Mouse (Mus musculus): ENCODE measurements around the gene Snx5. TPM values are rescaled to one million over a fixed set of nuclear protein-coding genes. Genes with fewer than 3 reads are reported as not detected.

The Snx5 gene
- total and polyA plus RNA-seq, 3 experiments, result 136 to 835 (median 213) TPM

GRCm38 (mm10) chr2:144270507-144271420 lies at the start of gene Snx5, which contains the start of gene Mgme1 (continued):
- TF ChIP-seq ZKSCAN1 (IDR thresholded peaks at IDR 0.05; ENCODE audit: low read depth, low read length), result no peak
- TF ChIP-seq GATA1 (IDR thresholded peaks at IDR 0.05; ENCODE audit: low read depth, low read length), result no peak
- peak; percentile 90 for TF ChIP-seq HCFC1 (IDR thresholded peaks at IDR 0.05; ENCODE audit: low read depth, low read length)
- TF ChIP-seq JUND (IDR thresholded peaks at IDR 0.05; ENCODE audit: low read depth, low read length), result no peak
- no peak for TF ChIP-seq RAD21 (IDR thresholded peaks at IDR 0.05; ENCODE audit: low read depth, low read length)

DNA sequence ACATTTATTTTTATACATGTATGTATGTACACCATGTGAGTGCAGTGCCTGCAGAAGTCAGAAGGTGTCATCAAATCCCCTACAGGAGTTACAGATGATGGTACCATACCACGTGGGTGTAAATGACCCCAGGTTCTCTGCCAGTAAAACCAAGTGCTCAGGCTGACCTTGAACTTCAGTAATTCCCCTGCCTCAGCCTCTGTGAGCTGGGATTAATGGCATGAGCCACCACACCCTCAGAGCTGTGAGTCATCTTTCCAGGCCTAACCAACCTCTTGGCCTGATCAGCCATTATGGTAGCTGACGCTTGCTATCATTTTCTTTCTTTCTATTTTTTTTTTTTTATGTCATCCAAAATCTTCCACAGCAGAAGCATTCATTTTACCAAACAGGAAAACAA lies 40.7 kb upstream of the Snx5 start:
- H3K9me3 ChIP-seq (replicated peaks; ENCODE audit: insufficient read depth, low read length), result no peaks in the 10 kb centered on the region
- H3K9ac ChIP-seq (ENCODE audit: control insufficient read depth, low read depth, low read length, poor library complexity, severe bottlenecking), result no peak overlapping the region
- no peaks in the 10 kb centered on the region for H3K4me1 ChIP-seq (ENCODE audit: control insufficient read depth in 1 of 2, insufficient read depth in 2 of 2, low read length in 2 of 2)
- TF ChIP-seq SMC3 (IDR thresholded peaks at IDR 0.05; ENCODE audit: low read depth, low read length), result no peak
- TF ChIP-seq MAZ (IDR thresholded peaks at IDR 0.05; ENCODE audit: low read depth, low read length), result no peak
- TF ChIP-seq UBTF (IDR thresholded peaks at IDR 0.05; ENCODE audit: borderline replicate concordance, insufficient read depth, low read depth, low read length), result no peak
- no peak for TF ChIP-seq MEF2A (IDR thresholded peaks at IDR 0.05; ENCODE audit: extremely low read depth, insufficient replicate concordance, low read depth, low read length, poor library complexity, severe bottlenecking)
- no peak for TF ChIP-seq MYC (IDR thresholded peaks at IDR 0.05; ENCODE audit: low read depth, low read length)
- peak; percentile 71 for TF ChIP-seq TBP (IDR thresholded peaks at IDR 0.05; ENCODE audit: low read depth, low read length)
- TF ChIP-seq CHD2 (IDR thresholded peaks at IDR 0.05; ENCODE audit: low read length), result no peak
- no peaks in the 10 kb centered on the region for H3K36me3 ChIP-seq (ENCODE audit: control insufficient read depth in 1 of 2, insufficient read depth in 2 of 2, low read length in 2 of 2)
- no peak for DNase-seq (ENCODE audit: low read depth, low spot score)
- H3K27ac ChIP-seq (ENCODE audit: control insufficient read depth, low read depth, low read length), result no peak overlapping the region
- H3K79me2 ChIP-seq (ENCODE audit: control insufficient read depth, insufficient read depth, low read length, poor library complexity), result no peaks in the 10 kb centered on the region
- no peak overlapping the region for H3K4me3 ChIP-seq (ENCODE audit: control insufficient read depth in 1 of 2, insufficient read depth in 1 of 2, low read depth in 2 of 2, low read length in 2 of 2)
- no peaks in the 10 kb centered on the region; a peak in 1 of 4 replicates for H3K27me3 ChIP-seq (ENCODE audit: control insufficient read depth in 1 of 2, insufficient read depth in 2 of 2, low read length in 2 of 2)

DNA sequence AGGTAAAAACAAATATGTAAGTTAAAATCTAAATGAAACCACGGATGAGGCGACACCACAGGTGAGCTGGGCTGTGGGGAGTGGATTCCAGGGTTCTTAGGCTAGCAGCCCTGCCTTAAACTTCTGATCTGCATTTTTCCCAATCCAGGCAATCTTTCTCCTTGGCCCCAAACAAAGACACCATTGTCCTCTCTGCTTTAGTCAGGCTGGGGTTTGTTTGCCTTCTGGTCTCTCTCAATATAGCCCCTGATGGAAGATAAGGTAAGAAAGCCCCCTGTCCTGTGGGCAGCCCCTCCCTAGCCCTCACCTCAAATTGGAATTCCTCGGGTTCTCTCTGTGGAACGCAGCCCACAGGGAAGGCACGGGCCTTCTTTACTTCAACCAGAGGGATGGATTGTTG lies 39.6 kb upstream of the Snx5 start:
- Histone ChIP-seq H3K4me3 (ENCODE audit: control insufficient read depth in 1 of 2, insufficient read depth in 1 of 2, low read depth in 2 of 2, low read length in 2 of 2) (no peak overlapping the region), H3K9me3 (replicated peaks; ENCODE audit: insufficient read depth, low read length) (no peaks in the 10 kb centered on the region), H3K79me2 (ENCODE audit: control insufficient read depth, insufficient read depth, low read length, poor library complexity) (no peaks in the 10 kb centered on the region), H3K27me3 (ENCODE audit: control insufficient read depth in 1 of 2, insufficient read depth in 2 of 2, low read length in 2 of 2) (no peaks in the 10 kb centered on the region; a peak in 1 of 4 replicates), H3K9ac (ENCODE audit: control insufficient read depth, low read depth, low read length, poor library complexity, severe bottlenecking) (no peak overlapping the region), H3K36me3 (ENCODE audit: control insufficient read depth in 1 of 2, insufficient read depth in 2 of 2, low read length in 2 of 2) (no peaks in the 10 kb centered on the region), H3K27ac (ENCODE audit: control insufficient read depth, low read depth, low read length) (no peak overlapping the region), H3K4me1 (ENCODE audit: control insufficient read depth in 1 of 2, insufficient read depth in 2 of 2, low read length in 2 of 2) (no peaks in the 10 kb centered on the region)
- no peak for DNase-seq (ENCODE audit: low read depth, low spot score)
- TF ChIP-seq MAX (IDR thresholded peaks at IDR 0.05; ENCODE audit: low read length), result no peak
- TF ChIP-seq NELFE (IDR thresholded peaks at IDR 0.05; ENCODE audit: low read depth, low read length), result no peak
- TF ChIP-seq ZNF384 (IDR thresholded peaks at IDR 0.05; ENCODE audit: low read depth, low read length), result no peak
- TF ChIP-seq MEF2A (IDR thresholded peaks at IDR 0.05; ENCODE audit: extremely low read depth, insufficient replicate concordance, low read depth, low read length, poor library complexity, severe bottlenecking), result no peak
- TF ChIP-seq E2F4 (IDR thresholded peaks at IDR 0.05; ENCODE audit: borderline replicate concordance, low read depth, low read length), result no peak
- TF ChIP-seq USF1 (IDR thresholded peaks at IDR 0.05; ENCODE audit: low read depth, low read length), result no peak
- TF ChIP-seq SMC3 (IDR thresholded peaks at IDR 0.05; ENCODE audit: low read depth, low read length), result no peak
- TF ChIP-seq HCFC1 (IDR thresholded peaks at IDR 0.05; ENCODE audit: low read depth, low read length), result no peak
- TF ChIP-seq USF2 (IDR thresholded peaks at IDR 0.05; ENCODE audit: borderline replicate concordance in 1 of 2, insufficient read depth in 1 of 2, low read depth in 1 of 2, low read length in 2 of 2), result no peak
- no peak for TF ChIP-seq MAFK (IDR thresholded peaks at IDR 0.05; ENCODE audit: borderline replicate concordance, low read depth, low read length)
- no peak for TF ChIP-seq BHLHE40 (IDR thresholded peaks at IDR 0.05; ENCODE audit: borderline replicate concordance, low read depth, low read length)
- TF ChIP-seq NRF1 (IDR thresholded peaks at IDR 0.05; ENCODE audit: insufficient read depth, low read depth, low read length, poor library complexity, severe bottlenecking), result no peak
- no peak for TF ChIP-seq UBTF (IDR thresholded peaks at IDR 0.05; ENCODE audit: borderline replicate concordance, insufficient read depth, low read depth, low read length)
- TF ChIP-seq ETS1 (IDR thresholded peaks at IDR 0.05; ENCODE audit: low read depth, low read length), result no peak
- TF ChIP-seq TBP (IDR thresholded peaks at IDR 0.05; ENCODE audit: low read depth, low read length), result no peak
- no peak for TF ChIP-seq RCOR1 (IDR thresholded peaks at IDR 0.05; ENCODE audit: low read depth, low read length)
- TF ChIP-seq POLR2AphosphoS2 (IDR thresholded peaks at IDR 0.05; ENCODE audit: low read length), result no peak
- no peak for TF ChIP-seq GATA1 (IDR thresholded peaks at IDR 0.05; ENCODE audit: low read depth, low read length)
